9 mouse cellular contexts compared by ENCODE assay signal in the genomic region with DNA sequence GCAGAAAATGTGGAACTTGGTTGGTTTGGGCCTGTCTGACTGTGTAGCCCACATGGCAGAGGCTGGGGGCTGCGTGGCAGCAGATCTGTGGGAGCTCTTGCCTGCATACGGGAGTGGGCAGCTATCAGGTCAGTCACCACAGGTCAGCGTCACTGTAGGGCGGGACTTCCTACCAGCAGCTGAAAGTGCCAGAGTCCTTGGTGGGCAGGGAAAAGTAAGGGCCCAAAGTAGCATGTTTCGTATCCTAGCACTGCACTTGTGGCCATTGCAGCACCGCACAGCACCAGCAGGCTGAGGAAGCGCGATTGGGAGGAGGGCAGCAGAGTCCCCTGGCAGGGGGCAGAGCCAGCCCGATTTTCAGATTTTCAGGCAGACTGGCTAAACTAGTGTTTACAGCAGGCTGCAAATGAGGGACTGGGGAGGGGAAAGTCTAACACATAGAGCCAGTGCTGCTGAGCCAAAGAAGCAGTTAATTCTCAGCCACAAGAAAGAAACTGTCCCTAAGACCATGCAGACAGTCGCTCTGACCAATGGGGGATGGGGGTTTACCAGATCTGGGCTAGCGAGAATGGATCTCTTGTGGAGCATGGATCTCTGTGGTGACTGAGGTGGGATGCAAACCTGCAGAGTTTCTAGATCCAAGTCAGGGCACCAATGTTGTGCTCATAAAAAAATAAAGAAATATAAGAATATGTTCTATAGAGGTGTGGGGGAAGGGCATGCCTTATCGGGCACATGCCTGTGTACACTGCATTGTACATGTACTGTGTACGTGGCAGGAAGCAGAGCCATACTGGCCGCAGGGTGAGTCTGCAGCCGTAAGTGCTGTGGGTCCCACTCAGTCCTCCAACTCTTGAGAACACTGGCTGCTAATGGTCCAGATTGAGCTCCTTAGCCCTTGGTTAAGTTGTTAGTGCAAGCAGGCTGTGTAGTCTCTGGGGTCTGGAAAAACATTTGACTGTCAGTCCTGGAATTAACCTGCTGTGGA. TPM values are rescaled to one million over a fixed set of nuclear protein-coding genes. Genes with fewer than 3 reads are reported as not detected.
DNase-seq lines count a peak whose midpoint lies in the region; ATAC-seq and TF ChIP-seq lines count a peak whose summit lies in the region.
"Had no signal": no experiment of that assay in that cellular context is flagged by ENCODE, and none has a peak within 500 bp of the region (broad histone marks: within the 10 kb centered on the region; RNA-seq: fewer than 3 reads in every experiment).

No protein-coding gene starts in this region.

- H3K4me2 ChIP-seq in forebrain, embryonic 16.5 days (ENCODE audit: low read length), result no peak overlapping the region

- ATAC-seq in forebrain, embryonic 16.5 days, result peak; percentile 47

- no peak overlapping the region for H3K27ac ChIP-seq in ES-Bruce4 (ENCODE audit: insufficient read depth, low read length)
- H3K27ac ChIP-seq in forebrain, embryonic 16.5 days (ENCODE audit: low read length), result no peak overlapping the region
- peak overlapping the region; percentile 68 for H3K27ac ChIP-seq in midbrain, embryonic 10.5 days (replicated peaks)

- no peak for TF ChIP-seq POLR2A in ES-Bruce4 (IDR thresholded peaks at IDR 0.05; ENCODE audit: insufficient read depth, low read length)

- no peaks in the 10 kb centered on the region for H3K9me3 ChIP-seq in ES-Bruce4 (replicated peaks; ENCODE audit: control insufficient read depth, insufficient read depth, low read length, poor library complexity, severe bottlenecking)
- no peaks in the 10 kb centered on the region for H3K9me3 ChIP-seq in forebrain, embryonic 16.5 days (ENCODE audit: control insufficient read depth, low read length)
- no peaks in the 10 kb centered on the region for H3K9me3 ChIP-seq in midbrain, embryonic 10.5 days (replicated peaks)

- 37% methylated on average over 15 of the region's 15 CpGs for WGBS in forebrain, embryonic 16.5 days
- 42% methylated on average over 15 of the region's 15 CpGs for WGBS in midbrain, embryonic 10.5 days

- no peaks in the 10 kb centered on the region for H3K4me1 ChIP-seq in ES-Bruce4 (ENCODE audit: control insufficient read depth, insufficient read depth, low read length)
- no peaks in the 10 kb centered on the region for H3K4me1 ChIP-seq in forebrain, embryonic 16.5 days (replicated peaks; ENCODE audit: control insufficient read depth, insufficient read depth, low read length)
- peaks cover 8% of the 10 kb centered on the region for H3K4me1 ChIP-seq in midbrain, embryonic 10.5 days

- no peak for TF ChIP-seq EP300 in ES-Bruce4 (IDR thresholded peaks at IDR 0.05; ENCODE audit: insufficient read depth, low read depth, low read length)

- H3K9ac ChIP-seq in ES-Bruce4 (ENCODE audit: low read depth, poor library complexity, severe bottlenecking), result no peak overlapping the region
- no peak overlapping the region for H3K9ac ChIP-seq in forebrain, embryonic 16.5 days (replicated peaks; ENCODE audit: low read depth, low read length)

- no peaks in the 10 kb centered on the region for H3K36me3 ChIP-seq in ES-Bruce4 (ENCODE audit: control insufficient read depth, insufficient read depth, low read length, poor library complexity, severe bottlenecking)
- H3K36me3 ChIP-seq in forebrain, embryonic 16.5 days (ENCODE audit: control insufficient read depth, insufficient read depth), result no peaks in the 10 kb centered on the region
- no peaks in the 10 kb centered on the region for H3K36me3 ChIP-seq in midbrain, embryonic 10.5 days

- no peak for TF ChIP-seq CTCF in ES-Bruce4 (IDR thresholded peaks at IDR 0.05; ENCODE audit: low read depth, low read length)

- no peaks in the 10 kb centered on the region for H3K27me3 ChIP-seq in ES-Bruce4 (ENCODE audit: control insufficient read depth, insufficient read depth, low read length, poor library complexity, severe bottlenecking)
- H3K27me3 ChIP-seq in forebrain, embryonic 16.5 days (replicated peaks; ENCODE audit: control insufficient read depth, insufficient read depth, low read length), result no peaks in the 10 kb centered on the region
- H3K27me3 ChIP-seq in midbrain, embryonic 10.5 days (ENCODE audit: low read depth, poor library complexity, severe bottlenecking), result no peaks in the 10 kb centered on the region

- peak overlapping the region; percentile 26 for H3K4me3 ChIP-seq in ES-Bruce4 (ENCODE audit: low read depth, low read length)
- H3K4me3 ChIP-seq in forebrain, embryonic 16.5 days (replicated peaks; ENCODE audit: low read length), result no peak overlapping the region
- H3K4me3 ChIP-seq in midbrain, embryonic 10.5 days, result peak overlapping the region; percentile 37

- DNase-seq in cerebellum, postnatal 14 days, result peak; percentile 13 to 26
- no peak for DNase-seq in cerebellum, postnatal 4 days (ENCODE audit: low spot score in 2 of 2)
- peak; percentile 25 for DNase-seq in midbrain, embryonic 10.5 days (ENCODE audit: low spot score)
- DNase-seq in urinary bladder, postnatal 4 days (ENCODE audit: low spot score in 2 of 2), result no peak
- DNase-seq in gastrocnemius, adult 18-20 months (ENCODE audit: low spot score), result no peak
- no peak for DNase-seq in adrenal gland, postnatal 36 days
- DNase-seq: kidney, postnatal 25 days had no signal

RNA-seq across cellular contexts. Expression of gene Ptgdr, which starts 15.1 kb away (rescaled TPM):
- polyA plus RNA-seq in ES-Bruce4 (2011; ENCODE audit: insufficient read depth, insufficient read length, low read depth, missing spikeins), result not detected in 2 replicates
- polyA plus RNA-seq in forebrain, embryonic 16.5 days (2015; fragmentation: Nextera tagmentation; extraction: Ambion mirVana), result 0.63 and 0.68 TPM in 2 replicates
- not detected in 2 replicates for polyA plus RNA-seq in midbrain, embryonic 10.5 days (2016; fragmentation: Nextera tagmentation; extraction: Ambion mirVana)
- not detected for total RNA-seq in gastrocnemius, adult 18-20 months (2021)
- not detected for total RNA-seq in adrenal gland, postnatal 36 days (2021)

Comparison
In these comparisons a context has a peak if more than half of its experiments do, and no peak if none do; other contexts are left out.
1. DNase-seq: peak in cerebellum, postnatal 14 days (2 of 2) and midbrain, embryonic 10.5 days (single experiment); none in cerebellum, postnatal 4 days (0 of 2), urinary bladder, postnatal 4 days (0 of 2), gastrocnemius, adult 18-20 months (single experiment) and adrenal gland, postnatal 36 days (0 of 2).